Mouse (Mus musculus) hindbrain, embryonic 12.5 days (tissue): ENCODE measurements around the gene Raet1e. TPM values are rescaled to one million over a fixed set of nuclear protein-coding genes. Genes with fewer than 3 reads are reported as not detected.
"Not testable (repeated sequence)": the region's sequence is repeated elsewhere in the genome, so short reads cannot be mapped to it uniquely, and the experiment has no call there.

Experiments used
- ATAC-seq: fragments of 200-750 bp; cut with Nextera tagmentation; 2 replicates; pipeline ENCODE4 v1.8.0; 2017; ENCODE audit warnings: moderate TSS enrichment; ENCODE audit not compliant: low FRiP score
- H3K27ac ChIP-seq: fragments of 300-500 bp; sonication (generic); 2 replicates; pipeline ENCODE4 v1.5.1; 2016; ENCODE audit warnings: mild to moderate bottlenecking
- H3K27me3 ChIP-seq: fragments of 300-500 bp; sonication (generic); 2 replicates; pipeline ENCODE4 v1.6.1; 2016; ENCODE audit warnings: mild to moderate bottlenecking
- H3K36me3 ChIP-seq: fragments of 300-500 bp; sonication (generic); 2 replicates; pipeline ENCODE4 v1.6.1; 2016; ENCODE audit warnings: mild to moderate bottlenecking
- H3K4me1 ChIP-seq: fragments of 300-500 bp; sonication (generic); 2 replicates; pipeline ENCODE4 v1.6.1; 2016
- H3K4me2 ChIP-seq: fragments of 300-500 bp; sonication (generic); replicated peaks from 2 replicates; pipeline ENCODE4 v1.6.1; 2016; ENCODE audit warnings: mild to moderate bottlenecking
- H3K4me3 ChIP-seq: fragments of 300-500 bp; sonication (generic); 2 replicates; pipeline ENCODE4 v1.5.1; 2016; ENCODE audit warnings: mild to moderate bottlenecking
- H3K9ac ChIP-seq: fragments of 300-500 bp; sonication (generic); 2 replicates; pipeline ENCODE4 v1.6.1; 2016; ENCODE audit warnings: mild to moderate bottlenecking, moderate library complexity
- H3K9me3 ChIP-seq: fragments of 300-500 bp; sonication (generic); replicated peaks from 2 replicates; pipeline ENCODE4 v1.6.1; 2016; ENCODE audit warnings: mild to moderate bottlenecking
- WGBS: fragments of 180-500 bp; shearing (Covaris S2); methylation state at CpG from one replicate; pipeline ENCODE4 v1.1.7; 2016; 5-methylcytosine and 5-hydroxymethylcytosine counted together
- polyA plus RNA-seq: library from polyadenylated mRNA; unstranded; fragments of >200 nt; fragmentation: Nextera tagmentation; extraction: Ambion mirVana; gene quantifications from 2 replicates; pipeline ENCODE4 v1.2.1, GENCODE M21; 2016

Raet1e gene
- polyA plus RNA-seq, 1 experiment from 2014 or later = 6.1 TPM

DNA sequence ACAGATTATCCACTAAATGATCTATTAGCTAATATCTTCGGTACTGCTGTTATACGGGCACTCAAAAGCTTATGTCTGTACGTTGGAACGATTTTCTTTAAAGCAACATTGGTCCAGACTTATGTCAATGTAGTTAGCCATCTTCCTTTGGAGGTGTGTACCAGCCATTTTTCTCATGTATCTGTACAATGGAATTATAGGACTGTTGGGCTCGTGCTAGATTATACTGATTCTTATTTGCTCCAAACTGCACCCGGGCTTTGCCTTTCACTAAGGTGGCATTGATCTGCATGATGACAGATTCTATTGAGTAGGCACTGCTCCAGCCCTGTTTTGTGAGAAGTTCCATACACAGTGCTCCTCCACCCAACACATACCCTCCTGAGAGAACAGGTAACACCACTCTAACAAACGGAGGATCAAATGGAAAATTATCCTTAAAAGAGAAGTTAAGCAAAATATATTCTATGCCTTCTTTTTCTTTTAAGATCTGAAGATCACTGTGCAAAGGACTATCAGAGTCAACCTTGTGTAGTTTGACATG, 5.2 kb upstream of the Raet1e start:
- H3K4me2 ChIP-seq, H3K9me3 ChIP-seq, H3K36me3 ChIP-seq, H3K4me3 ChIP-seq, ATAC-seq, H3K9ac ChIP-seq, H3K27ac ChIP-seq: not testable (repeated sequence)
- H3K4me1 ChIP-seq = peaks cover 17% of the 10 kb centered on the region
- H3K27me3 ChIP-seq = peaks cover 72% of the 10 kb centered on the region
- WGBS = 8% methylated on average over 7 of the region's 7 CpGs

GRCm38 (mm10) chr10:22154127-22154526, 4.2 kb upstream of the Raet1e start:
- H3K27me3 ChIP-seq = peaks cover 76% of the 10 kb centered on the region

DNA sequence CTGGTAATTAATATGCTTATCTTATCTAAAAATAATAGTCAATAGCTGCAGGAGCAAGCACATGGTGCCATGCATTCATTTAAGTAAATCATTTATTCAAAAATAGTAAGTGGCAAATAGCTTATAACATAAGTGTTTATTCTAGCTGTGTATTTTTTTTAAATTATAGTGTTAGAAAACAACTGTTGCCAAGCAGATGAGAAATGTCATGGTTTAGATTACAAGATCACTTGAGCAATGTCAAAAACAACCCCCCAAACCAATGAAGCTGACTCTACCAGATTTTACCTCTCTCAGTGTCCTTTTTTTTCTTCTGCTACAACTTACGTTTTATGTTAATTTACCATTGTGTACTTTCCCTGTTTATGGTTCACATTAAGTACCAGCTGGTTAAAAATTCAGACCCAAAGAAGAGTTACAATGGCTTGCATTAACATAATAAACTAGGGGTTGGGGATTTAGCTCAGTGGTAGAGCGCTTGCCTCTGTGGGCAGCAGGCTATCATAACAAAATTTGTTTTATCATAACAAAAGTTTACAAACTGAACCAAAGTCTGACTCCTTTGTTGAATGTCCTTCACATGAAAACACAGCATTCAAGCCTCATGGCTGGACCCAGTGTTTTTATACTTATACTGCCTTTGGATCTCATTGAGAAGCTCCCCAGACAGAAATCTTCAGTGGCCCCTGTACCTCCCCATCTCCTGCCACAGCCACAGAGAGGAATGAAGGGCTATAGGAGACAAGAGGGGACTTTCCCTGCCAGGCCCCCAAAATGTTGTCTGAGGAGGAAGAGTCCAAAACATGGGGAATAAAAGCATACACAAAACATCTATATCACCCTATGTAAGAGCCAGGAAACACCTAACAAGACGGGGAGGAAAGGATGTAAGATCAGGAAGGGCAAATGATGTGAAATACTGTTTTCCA, 3.2 kb upstream of the Raet1e start:
- H3K4me3 ChIP-seq = no peak overlapping the region
- H3K4me2 ChIP-seq = no peak overlapping the region
- ATAC-seq = no peak
- no peak overlapping the region for H3K27ac ChIP-seq
- no peaks in the 10 kb centered on the region for H3K9me3 ChIP-seq
- no peak overlapping the region for H3K9ac ChIP-seq
- no peaks in the 10 kb centered on the region for H3K36me3 ChIP-seq
- WGBS = 1% methylated on average over 3 of the region's 3 CpGs
- peaks cover 19% of the 10 kb centered on the region for H3K4me1 ChIP-seq
- H3K27me3 ChIP-seq = peaks cover 77% of the 10 kb centered on the region

More at GRCm38 (mm10) chr10:22154127-22154526, 4.2 kb upstream of the Raet1e start:
- not testable (repeated sequence) for H3K27ac ChIP-seq, H3K36me3 ChIP-seq, H3K9me3 ChIP-seq, ATAC-seq, H3K9ac ChIP-seq
- Histone ChIP-seq H3K4me1 (peaks cover 22% of the 10 kb centered on the region), H3K4me2 (peak overlapping the region; percentile 57), H3K4me3 (peak overlapping the region; percentile 32)
- WGBS = under 1% methylated on average over 38 of the region's 38 CpGs

- Histone ChIP-seq H3K9ac (no peak overlapping the region), H3K4me2 (peak overlapping the region; percentile 51), H3K4me1 (peaks cover 11% of the 10 kb centered on the region), H3K9me3 (no peaks in the 10 kb centered on the region), H3K27me3 (peaks cover 68% of the 10 kb centered on the region), H3K4me3 (peak overlapping the region; percentile 30; the same call in 1 of the 2 replicates), H3K27ac (no peak overlapping the region), H3K36me3 (no peaks in the 10 kb centered on the region)
- under 1% methylated on average over 24 of the region's 24 CpGs for WGBS
- ATAC-seq = no peak; the same call in 1 of the 2 replicates
These were observed 777 bp downstream of the Raet1e start for GRCm38 (mm10) chr10:22159131-22159561.

DNA sequence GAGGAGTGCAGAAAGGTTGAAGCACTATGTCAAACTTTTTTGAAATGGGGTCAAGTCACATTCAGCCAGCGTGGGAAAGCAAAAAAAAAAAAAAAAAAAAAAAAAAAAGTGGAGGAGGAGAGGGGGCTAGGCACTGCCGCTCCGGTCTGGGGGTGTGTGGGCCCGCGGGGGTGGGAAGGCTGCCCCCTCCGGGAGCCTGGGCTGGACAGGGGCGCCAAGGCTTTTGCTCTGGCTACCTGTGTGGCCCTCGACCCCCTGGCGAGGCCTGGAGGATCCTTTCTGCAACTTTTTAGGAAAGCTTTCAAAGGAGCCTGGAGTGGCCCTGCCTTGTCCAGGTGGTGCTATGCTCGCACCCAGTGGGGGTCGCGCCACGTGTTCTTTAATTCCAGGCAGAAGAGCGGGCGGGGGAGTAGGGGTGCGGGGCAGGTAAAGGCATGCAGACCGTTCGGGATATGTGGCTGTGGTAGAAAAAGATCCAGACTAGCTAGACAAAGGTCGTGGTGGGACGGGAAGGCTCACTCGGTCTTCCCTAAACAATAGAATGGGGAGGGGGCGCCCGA, 1.3 kb downstream of the Raet1e start:
- Histone ChIP-seq H3K4me3 (no peak overlapping the region), H3K27ac (no peak overlapping the region), H3K9me3 (no peaks in the 10 kb centered on the region), H3K36me3 (no peaks in the 10 kb centered on the region), H3K4me1 (peaks cover 11% of the 10 kb centered on the region), H3K9ac (no peak overlapping the region), H3K4me2 (0 out of 2 replicates have a peak overlapping the region, but pooled peaks have one; percentile 22), H3K27me3 (peaks cover 66% of the 10 kb centered on the region)
- WGBS = under 1% methylated on average over 19 of the region's 23 CpGs
- ATAC-seq = no peak

DNA sequence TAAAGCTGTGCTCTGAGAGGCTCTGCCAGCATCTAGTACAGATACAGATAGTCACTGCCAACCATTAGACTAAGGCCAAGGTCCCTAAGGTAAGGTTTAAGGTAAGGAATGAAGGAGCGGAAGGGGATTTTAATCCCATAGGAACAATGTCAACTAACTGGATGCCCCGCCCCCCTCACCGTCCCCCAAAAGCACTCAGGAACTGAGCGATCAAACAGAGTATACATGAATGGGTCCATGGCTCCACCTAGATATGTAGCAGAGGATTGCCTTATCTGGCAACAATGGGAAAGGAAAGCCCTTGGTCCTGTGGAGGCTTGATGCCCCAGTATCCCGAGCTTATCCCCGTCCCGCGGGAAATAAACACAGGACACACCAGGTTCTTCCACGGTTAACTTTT, 4.9 kb downstream of the Raet1e start:
- H3K9me3 ChIP-seq, H3K4me1 ChIP-seq, H3K36me3 ChIP-seq, H3K27ac ChIP-seq, H3K9ac ChIP-seq, H3K4me3 ChIP-seq: not testable (repeated sequence)
- peaks cover 33% of the 10 kb centered on the region for H3K27me3 ChIP-seq
- 9% methylated on average over 9 of the region's 9 CpGs for WGBS
- peak overlapping the region; percentile 37 for H3K4me2 ChIP-seq
- peak; percentile 33; the same call in 1 of the 2 replicates for ATAC-seq

GRCm38 (mm10) chr10:22163705-22164583, 5.6 kb downstream of the Raet1e start:
- H3K4me3 ChIP-seq, H3K9ac ChIP-seq, H3K4me1 ChIP-seq, H3K9me3 ChIP-seq, H3K36me3 ChIP-seq, H3K27ac ChIP-seq: not testable (repeated sequence)
- peak; percentile 37; the same call in 1 of the 2 replicates for ATAC-seq
- 41% methylated on average over 15 of the region's 16 CpGs for WGBS
- peaks cover 26% of the 10 kb centered on the region for H3K27me3 ChIP-seq
- peak overlapping the region; percentile 37 for H3K4me2 ChIP-seq

DNA sequence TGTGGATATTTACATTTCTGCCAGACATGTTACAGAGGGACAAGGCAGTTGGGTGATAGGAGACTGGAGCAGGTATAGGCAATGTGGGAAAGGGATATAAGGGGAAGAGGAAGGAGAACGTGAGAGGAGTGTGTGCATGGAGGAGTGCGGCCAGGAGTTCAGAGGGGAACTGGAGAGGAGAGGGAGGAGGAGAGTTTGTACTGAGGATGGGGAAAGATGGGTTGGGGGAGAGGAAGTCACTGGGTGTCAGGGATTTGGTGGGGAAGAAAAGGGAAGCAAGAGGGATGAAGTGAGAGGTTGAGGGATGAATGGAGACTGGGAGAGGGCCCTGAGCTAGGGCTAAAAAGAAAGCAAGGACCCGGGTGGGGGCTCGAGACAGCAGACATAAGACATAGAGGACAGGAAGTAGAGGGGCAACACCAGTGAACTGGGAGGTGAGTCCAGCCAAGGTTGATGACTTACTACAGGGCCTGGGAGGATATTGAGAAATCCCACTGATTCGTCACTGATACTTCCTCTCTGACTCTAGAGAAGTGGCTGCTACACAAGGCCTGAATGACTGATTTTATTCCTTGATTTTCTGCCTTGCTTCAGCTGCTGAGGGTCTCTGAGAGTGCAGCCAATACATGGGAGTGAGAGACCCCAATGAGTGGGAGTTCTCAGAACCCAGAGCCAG, 7.1 kb downstream of the Raet1e start:
- H3K4me1 ChIP-seq, H3K9ac ChIP-seq, H3K36me3 ChIP-seq, H3K4me2 ChIP-seq, H3K9me3 ChIP-seq, H3K4me3 ChIP-seq, H3K27ac ChIP-seq, ATAC-seq: not testable (repeated sequence)
- H3K27me3 ChIP-seq = peaks cover 15% of the 10 kb centered on the region
- 60% methylated on average over 5 of the region's 5 CpGs for WGBS

DNA sequence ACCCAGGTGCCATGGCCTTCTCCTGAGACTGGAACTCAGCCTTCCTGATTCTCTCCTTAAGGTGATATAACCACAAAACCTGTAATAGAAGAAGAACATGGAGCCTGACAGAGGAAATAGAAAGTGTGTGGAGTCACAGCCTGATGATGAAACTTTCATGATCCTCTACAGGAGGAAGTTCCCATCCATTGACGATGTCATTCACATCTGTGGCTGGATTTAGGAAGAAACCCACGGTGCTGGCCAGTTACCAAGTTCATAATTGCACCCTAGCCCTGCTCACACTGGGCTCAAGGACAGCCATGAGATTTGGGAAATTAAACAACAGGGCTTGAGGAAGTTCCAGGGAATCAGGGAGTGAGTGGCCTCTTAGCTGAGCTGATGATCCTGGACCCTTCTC, 7.7 kb downstream of the Raet1e start:
- H3K4me2 ChIP-seq, ATAC-seq, H3K4me1 ChIP-seq, H3K27ac ChIP-seq, H3K36me3 ChIP-seq, H3K9me3 ChIP-seq, H3K4me3 ChIP-seq, H3K9ac ChIP-seq: not testable (repeated sequence)
- H3K27me3 ChIP-seq = peaks cover 11% of the 10 kb centered on the region
- 88% methylated on average over 2 of the region's 2 CpGs for WGBS

GRCm38 (mm10) chr10:22167061-22167460, 8.7 kb downstream of the Raet1e start:
- H3K27ac ChIP-seq, H3K9ac ChIP-seq, ATAC-seq, H3K36me3 ChIP-seq, H3K9me3 ChIP-seq, H3K27me3 ChIP-seq, H3K4me2 ChIP-seq, H3K4me1 ChIP-seq, H3K4me3 ChIP-seq: not testable (repeated sequence)
- 73% methylated on average over 1 of the region's 1 CpGs for WGBS

GRCm38 (mm10) chr10:22169116-22169515, 10.7 kb downstream of the Raet1e start:
- H3K27ac ChIP-seq, H3K27me3 ChIP-seq, H3K4me2 ChIP-seq, H3K9ac ChIP-seq, H3K4me1 ChIP-seq, ATAC-seq, H3K9me3 ChIP-seq, H3K4me3 ChIP-seq, H3K36me3 ChIP-seq: not testable (repeated sequence)
